8 mouse cellular contexts compared by ENCODE assay signal in genomic region chr13:65277994-65278382, GRCm38 (mm10). TPM values are rescaled to one million over a fixed set of nuclear protein-coding genes. Genes with fewer than 3 reads are reported as not detected.
DNase-seq lines count a peak whose midpoint lies in the region; ATAC-seq and TF ChIP-seq lines count a peak whose summit lies in the region.

No protein-coding gene starts in this region.

- no peak for TF ChIP-seq CTCF in kidney, adult 2 months (conservative IDR thresholded peaks at IDR 0.05; ENCODE audit: insufficient read depth, insufficient read length, low read depth, low read length)

- 5% methylated on average over 9 of the region's 9 CpGs for WGBS in kidney, adult 2 months
- 12% methylated on average over 9 of the region's 9 CpGs for WGBS in hindbrain, embryonic 16.5 days
- WGBS in midbrain, embryonic 14.5 days, result 17% methylated on average over 9 of the region's 9 CpGs

- intact Hi-C loops in left cerebral cortex, postnatal 25 days (cut with DNase I), result loop anchor here (1.0 kb wide), 1 partner anchor 37 kb away; no protein-coding TSS in a partner anchor

- H3K9me3 ChIP-seq in hindbrain, embryonic 16.5 days (ENCODE audit: control insufficient read depth, low read length), result peaks cover 19% of the 10 kb centered on the region
- H3K9me3 ChIP-seq in midbrain, embryonic 14.5 days (ENCODE audit: control insufficient read depth, low read length), result peaks cover 35% of the 10 kb centered on the region

- H3K4me2 ChIP-seq in hindbrain, embryonic 16.5 days (ENCODE audit: low read length), result peak overlapping the region; percentile 72
- H3K4me2 ChIP-seq in midbrain, embryonic 14.5 days (ENCODE audit: low read length), result peak overlapping the region; percentile 62

- peak overlapping the region; percentile 84 for H3K4me3 ChIP-seq in kidney, adult 2 months (ENCODE audit: insufficient read depth, low read depth, low read length)
- peak overlapping the region; percentile 75 for H3K4me3 ChIP-seq in hindbrain, embryonic 16.5 days (ENCODE audit: low read length)
- peak overlapping the region; percentile 57 for H3K4me3 ChIP-seq in midbrain, embryonic 14.5 days (replicated peaks; ENCODE audit: low read depth, low read length)

- H3K27ac ChIP-seq in kidney, adult 2 months (ENCODE audit: insufficient read depth, low read depth, low read length), result peak overlapping the region; percentile 78
- H3K27ac ChIP-seq in hindbrain, embryonic 16.5 days (ENCODE audit: low read depth, low read length), result peak overlapping the region; percentile 92
- H3K27ac ChIP-seq in midbrain, embryonic 14.5 days (replicated peaks; ENCODE audit: low read depth, low read length), result peak overlapping the region; percentile 79

- no peak for DNase-seq in kidney, adult 2 months
- no peak for DNase-seq in kidney, adult 11 months
- DNase-seq in midbrain, embryonic 14.5 days, result no peak
- no peak for DNase-seq in left cerebral cortex, postnatal 25 days (ENCODE audit: low spot score in 2 of 2)
- no peak for DNase-seq in urinary bladder, postnatal 4 days (ENCODE audit: low spot score in 2 of 2)
- no peak for DNase-seq in layer of hippocampus, adult 18-20 months (ENCODE audit: low spot score in 2 of 2)

- no peaks in the 10 kb centered on the region for H3K36me3 ChIP-seq in kidney, adult 2 months (ENCODE audit: control insufficient read depth, insufficient read depth, low read length)
- H3K36me3 ChIP-seq in hindbrain, embryonic 16.5 days (ENCODE audit: control insufficient read depth, insufficient read depth, low read length), result peaks cover 7% of the 10 kb centered on the region; the same call in 1 of the 2 replicates
- peaks cover 3% of the 10 kb centered on the region; the same call in 1 of the 2 replicates for H3K36me3 ChIP-seq in midbrain, embryonic 14.5 days (ENCODE audit: control insufficient read depth, insufficient read depth, low read length)

- peaks cover 4% of the 10 kb centered on the region; the same call in 1 of the 2 replicates for H3K4me1 ChIP-seq in kidney, adult 2 months (ENCODE audit: control insufficient read depth, insufficient read depth, low read length)
- peaks cover 12% of the 10 kb centered on the region for H3K4me1 ChIP-seq in hindbrain, embryonic 16.5 days (ENCODE audit: control insufficient read depth, insufficient read depth, low read depth, low read length)
- H3K4me1 ChIP-seq in midbrain, embryonic 14.5 days (ENCODE audit: control insufficient read depth, insufficient read depth, low read length), result no peaks in the 10 kb centered on the region

- no peak for TF ChIP-seq POLR2A in kidney, adult 2 months (IDR thresholded peaks at IDR 0.05; ENCODE audit: low read depth, low read length)

- H3K27me3 ChIP-seq in kidney, adult 2 months (replicated peaks; ENCODE audit: control insufficient read depth, insufficient read depth, low read length), result no peaks in the 10 kb centered on the region
- H3K27me3 ChIP-seq in hindbrain, embryonic 16.5 days (replicated peaks; ENCODE audit: control insufficient read depth, insufficient read depth, low read length), result no peaks in the 10 kb centered on the region
- H3K27me3 ChIP-seq in midbrain, embryonic 14.5 days (ENCODE audit: control insufficient read depth, insufficient read depth, low read length), result no peaks in the 10 kb centered on the region

- peak; percentile 17; the same call in 1 of the 2 replicates for ATAC-seq in common myeloid progenitor, adult 5-6 weeks (replicated peaks; ENCODE audit: low read depth, poor library complexity, severe bottlenecking)
- ATAC-seq in hindbrain, embryonic 16.5 days, result peak; percentile 62
- ATAC-seq in midbrain, embryonic 14.5 days (ENCODE audit: low FRiP score, low TSS enrichment), result peak; percentile 38; the same call in 1 of the 2 replicates

- H3K9ac ChIP-seq in hindbrain, embryonic 16.5 days (ENCODE audit: low read depth, low read length), result peak overlapping the region; percentile 83
- H3K9ac ChIP-seq in midbrain, embryonic 14.5 days (replicated peaks; ENCODE audit: low read length), result peak overlapping the region; percentile 64

RNA-seq across cellular contexts. Expression of gene Zfp369, which starts 0.6 kb away (rescaled TPM):
- 17.1 and 19.0 TPM in 2 replicates for polyA plus RNA-seq in kidney, adult 2 months (2012; rRNA removed)
- total RNA-seq in common myeloid progenitor, adult 5-6 weeks (2017), result 47.7 and 51.6 TPM in 2 replicates
- 13.2 and 14.0 TPM in 2 replicates for polyA plus RNA-seq in hindbrain, embryonic 16.5 days (2015; fragmentation: Nextera tagmentation; extraction: Ambion mirVana)
- 25.7 and 27.3 TPM in 2 replicates for polyA plus RNA-seq in midbrain, embryonic 14.5 days (2014; fragmentation: Nextera tagmentation; extraction: Ambion mirVana)
- total RNA-seq in left cerebral cortex, postnatal 25 days (2021), result 10 to 100 TPM; 57.6 to 71.4 TPM
- 10 to 100 TPM; 65.3 to 66.1 TPM for total RNA-seq in layer of hippocampus, adult 18-20 months (2021)

RNA-seq across cellular contexts. Expression of gene Gm10775, which starts 18.6 kb away (rescaled TPM):
- polyA plus RNA-seq in kidney, adult 2 months (2012; rRNA removed), result not detected in 2 replicates
- total RNA-seq in common myeloid progenitor, adult 5-6 weeks (2017), result not detected in 2 replicates
- 0.43 and 0.74 TPM in 2 replicates for polyA plus RNA-seq in hindbrain, embryonic 16.5 days (2015; fragmentation: Nextera tagmentation; extraction: Ambion mirVana)
- 0.30 TPM in 1 of 2 replicates, not detected in the other for polyA plus RNA-seq in midbrain, embryonic 14.5 days (2014; fragmentation: Nextera tagmentation; extraction: Ambion mirVana)
- total RNA-seq in left cerebral cortex, postnatal 25 days (2021), result under 1 TPM in 1 of 2 experiments, not detected in 1; 0.50 TPM
- under 1 TPM in 1 of 2 experiments, not detected in 1; 0.27 TPM for total RNA-seq in layer of hippocampus, adult 18-20 months (2021)
